Mouse (Mus musculus) MEL (cell line): ENCODE measurements around the gene Hoxa9.

Source experiments
- CTCF ChIP-seq, 3 experiments: IDR thresholded peaks in 2 of 3; conservative IDR thresholded peaks in 1 of 3; 2 replicates each; pipeline ENCODE4 v1.5.1; 2011 to 2012; ENCODE audit warnings: low read length in 3 of 3, low read depth in 2 of 3, mild to moderate bottlenecking in 2 of 3, improper control_type of control experiment in 1 of 3, inconsistent platforms in 1 of 3, mixed read lengths in 1 of 3, moderate library complexity in 1 of 3; ENCODE audit not compliant: control insufficient read depth in 1 of 3, insufficient read depth in 1 of 3, poor library complexity in 1 of 3, severe bottlenecking in 1 of 3
- ETS1 ChIP-seq: IDR thresholded peaks from 2 replicates; pipeline ENCODE4 v1.6.1; 2012; ENCODE audit warnings: low read depth, mild to moderate bottlenecking, inconsistent platforms, low read length, improper control_type of control experiment, moderate library complexity
- MAX ChIP-seq: IDR thresholded peaks from 2 replicates; pipeline ENCODE4 v1.6.1; 2011; ENCODE audit warnings: low read length, improper control_type of control experiment
- POLR2A ChIP-seq, 2 experiments: IDR thresholded peaks; 2 replicates each; pipeline ENCODE4 v1.6.1; 2011 to 2012; ENCODE audit warnings: low read length in 2 of 2, mild to moderate bottlenecking in 2 of 2, control low read depth in 1 of 2, improper control_type of control experiment in 1 of 2, low read depth in 1 of 2, moderate library complexity in 1 of 2; ENCODE audit not compliant: control insufficient read depth in 1 of 2, insufficient read depth in 1 of 2, poor library complexity in 1 of 2
- TBP ChIP-seq: IDR thresholded peaks from 2 replicates; pipeline ENCODE4 v1.8.0; 2011; ENCODE audit warnings: low read depth, low read length, improper control_type of control experiment
- USF2 ChIP-seq, 2 experiments: IDR thresholded peaks; 2 replicates each; pipeline ENCODE4 v1.6.1; 2011 to 2012; ENCODE audit warnings: improper control_type of control experiment in 2 of 2, low read length in 2 of 2, borderline replicate concordance in 1 of 2, inconsistent platforms in 1 of 2, low read depth in 1 of 2, mild to moderate bottlenecking in 1 of 2; ENCODE audit not compliant: insufficient read depth in 1 of 2

GRCm38 (mm10) chr6:52246403-52246803 is 15.5 kb upstream of the Hoxa9 start:
- TF ChIP-seq CTCF (IDR thresholded peaks at IDR 0.05 in 2 of 3, conservative IDR thresholded peaks at IDR 0.05 in 1 of 3; ENCODE audit: control insufficient read depth in 1 of 3, insufficient read depth in 1 of 3, low read depth in 2 of 3, low read length in 3 of 3, poor library complexity in 1 of 3, severe bottlenecking in 1 of 3) (no peak), MAX (no peak), POLR2A (IDR thresholded peaks at IDR 0.05; ENCODE audit: control insufficient read depth in 1 of 2, insufficient read depth in 1 of 2, low read depth in 1 of 2, low read length in 2 of 2, poor library complexity in 1 of 2) (no peak), ETS1 (no peak), USF2 (IDR thresholded peaks at IDR 0.05; ENCODE audit: borderline replicate concordance in 1 of 2, insufficient read depth in 1 of 2, low read depth in 1 of 2, low read length in 2 of 2) (no peak), TBP (no peak)
